Mouse (Mus musculus): Measurements from ENCODE around the gene Hacl1.

GRCm38 (mm10) chr14:31620591-31621223, 20.4 kb downstream of the Hacl1 start:
- no peak for TF ChIP-seq POLR2A (IDR thresholded peaks at IDR 0.05; ENCODE audit: extremely low read depth, insufficient read depth, low read length)
- no peak for TF ChIP-seq CTCF (IDR thresholded peaks at IDR 0.05; ENCODE audit: low read depth, low read length)

All from liver, adult 2 months (tissue).